ENCODE assay signal across 8 mouse cellular contexts in the genomic region with DNA sequence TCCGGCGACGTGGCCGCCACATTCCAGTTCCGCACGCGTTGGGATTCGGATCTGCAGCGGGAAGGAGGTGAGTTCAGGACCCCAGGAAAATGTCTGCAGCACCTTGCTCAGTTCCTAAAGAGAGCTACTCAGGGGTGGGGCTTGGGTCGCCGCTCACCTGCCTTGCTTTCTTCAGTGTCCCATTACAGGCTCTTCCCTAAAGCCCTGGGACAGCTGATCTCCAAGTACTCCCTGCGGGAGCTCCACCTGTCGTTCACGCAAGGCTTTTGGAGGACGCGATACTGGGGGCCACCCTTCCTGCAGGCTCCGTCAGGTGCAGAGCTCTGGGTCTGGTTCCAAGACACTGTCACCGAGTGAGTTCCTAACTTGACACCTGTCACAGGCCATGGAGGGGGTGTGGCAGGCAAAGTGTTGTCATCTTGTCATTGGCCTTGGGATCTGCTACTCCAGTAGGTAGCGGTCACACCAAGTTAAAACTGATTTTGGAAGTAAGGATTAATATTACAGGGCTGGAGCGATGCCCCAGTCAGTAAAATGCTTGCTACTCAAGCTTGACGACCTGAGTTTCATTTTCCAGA. TPM values are rescaled to one million over a fixed set of nuclear protein-coding genes. Genes with fewer than 3 reads are reported as not detected.
DNase-seq lines count a peak whose midpoint lies in the region; ATAC-seq and TF ChIP-seq lines count a peak whose summit lies in the region.

No protein-coding gene starts in this region.

- no peak for TF ChIP-seq CTCF in liver, postnatal 0 days (IDR thresholded peaks at IDR 0.05; ENCODE audit: low read depth)

- WGBS in heart, embryonic 15.5 days: 4% methylated on average over 21 of the region's 21 CpGs
- 4% methylated on average over 21 of the region's 21 CpGs for WGBS in forebrain, embryonic 14.5 days
- WGBS in liver, postnatal 0 days (ENCODE audit: insufficient replicate concordance): 6% methylated on average over 21 of the region's 21 CpGs

- no peaks in the 10 kb centered on the region for H3K27me3 ChIP-seq in heart, embryonic 15.5 days
- no peaks in the 10 kb centered on the region for H3K27me3 ChIP-seq in forebrain, embryonic 14.5 days (replicated peaks; ENCODE audit: control insufficient read depth, insufficient read depth, low read length)
- H3K27me3 ChIP-seq in liver, postnatal 0 days (ENCODE audit: insufficient read depth, low read length): no peaks in the 10 kb centered on the region

- no peak for TF ChIP-seq EP300 in liver, postnatal 0 days (IDR thresholded peaks at IDR 0.05; ENCODE audit: low read depth)

- peak overlapping the region; percentile 79 for H3K4me3 ChIP-seq in heart, embryonic 15.5 days
- peak overlapping the region; percentile 84 for H3K4me3 ChIP-seq in forebrain, embryonic 14.5 days (ENCODE audit: low read depth, low read length)
- H3K4me3 ChIP-seq in liver, postnatal 0 days (ENCODE audit: low read depth, low read length): peak overlapping the region; percentile 70

- H3K27ac ChIP-seq in heart, embryonic 15.5 days: no peak overlapping the region
- H3K27ac ChIP-seq in forebrain, embryonic 14.5 days (ENCODE audit: low read depth, low read length): 0 out of 2 replicates have a peak overlapping the region, but pooled peaks have one; percentile 36
- H3K27ac ChIP-seq in liver, postnatal 0 days (ENCODE audit: low read depth): no peak overlapping the region

- peak overlapping the region; percentile 86 for H3K4me2 ChIP-seq in heart, embryonic 15.5 days
- H3K4me2 ChIP-seq in forebrain, embryonic 14.5 days (ENCODE audit: low read length): peak overlapping the region; percentile 95
- H3K4me2 ChIP-seq in liver, postnatal 0 days (ENCODE audit: low read depth, low read length): peak overlapping the region; percentile 87

- no peaks in the 10 kb centered on the region for H3K9me3 ChIP-seq in heart, embryonic 15.5 days (replicated peaks)
- no peaks in the 10 kb centered on the region for H3K9me3 ChIP-seq in forebrain, embryonic 14.5 days (replicated peaks; ENCODE audit: control insufficient read depth, low read length)
- H3K9me3 ChIP-seq in liver, postnatal 0 days (ENCODE audit: low read length): no peaks in the 10 kb centered on the region

- intact Hi-C loops in heart, postnatal 36 days (cut with DNase I): loop anchor here (1.0 kb wide), 1 partner anchor 36 kb away; no protein-coding TSS in a partner anchor

- ATAC-seq in heart, embryonic 15.5 days (replicated peaks; ENCODE audit: insufficient number of reproducible peaks, insufficient read depth, low FRiP score, low read depth): peak; percentile 33; the same call in 1 of the 2 replicates
- peak; percentile 51 for ATAC-seq in forebrain, embryonic 14.5 days
- ATAC-seq in liver, postnatal 0 days: peak; percentile 28

- peak overlapping the region; percentile 68 for H3K9ac ChIP-seq in heart, embryonic 15.5 days
- peak overlapping the region; percentile 75 for H3K9ac ChIP-seq in forebrain, embryonic 14.5 days (ENCODE audit: low read length)
- peak overlapping the region; percentile 61 for H3K9ac ChIP-seq in liver, postnatal 0 days (replicated peaks)

- DNase-seq in heart, postnatal 36 days: no peak
- DNase-seq in MN1 (ENCODE audit: low spot score) (peak; percentile 32), adipocyte (ENCODE audit: low spot score) (no peak)
- no peak for DNase-seq in forebrain, embryonic 14.5 days (ENCODE audit: low spot score)
- DNase-seq in liver, postnatal 0 days: peak; percentile 32
- DNase-seq in layer of hippocampus, postnatal 14 days (ENCODE audit: low spot score in 2 of 2): no peak
- DNase-seq in right cerebral cortex, postnatal 10 days (ENCODE audit: low spot score in 2 of 2): no peak

- peaks cover 11% of the 10 kb centered on the region for H3K4me1 ChIP-seq in heart, embryonic 15.5 days (replicated peaks)
- H3K4me1 ChIP-seq in forebrain, embryonic 14.5 days (ENCODE audit: control insufficient read depth, insufficient read depth, low read length): peaks cover 13% of the 10 kb centered on the region
- peaks cover 16% of the 10 kb centered on the region for H3K4me1 ChIP-seq in liver, postnatal 0 days (ENCODE audit: insufficient read depth)

- H3K36me3 ChIP-seq in heart, embryonic 15.5 days: peaks cover 30% of the 10 kb centered on the region
- peaks cover 31% of the 10 kb centered on the region for H3K36me3 ChIP-seq in forebrain, embryonic 14.5 days (ENCODE audit: control insufficient read depth, insufficient read depth, low read length)
- peaks cover 25% of the 10 kb centered on the region for H3K36me3 ChIP-seq in liver, postnatal 0 days (replicated peaks; ENCODE audit: insufficient read depth, low read length)

RNA-seq across cellular contexts. Expression of gene Pigt, which starts 0.5 kb away (rescaled TPM):
- 42.1 and 54.1 TPM in 2 replicates for polyA plus RNA-seq in heart, embryonic 15.5 days (2015; fragmentation: Nextera tagmentation; extraction: Ambion mirVana)
- total RNA-seq in heart, postnatal 36 days (2021): 10 to 100 TPM; 34.2 to 35.6 TPM
- polyA plus RNA-seq in forebrain, embryonic 14.5 days (2014; fragmentation: Nextera tagmentation; extraction: Ambion mirVana): 66.8 and 72.2 TPM in 2 replicates
- 24.3 and 25.1 TPM in 2 replicates for polyA plus RNA-seq in liver, postnatal 0 days (2015; fragmentation: Nextera tagmentation; extraction: Ambion mirVana)
- total RNA-seq in layer of hippocampus, postnatal 14 days (2021): 10 to 100 TPM; 95.2 to 96.5 TPM

RNA-seq across cellular contexts. Expression of gene Dbndd2, which starts 11.9 kb away (rescaled TPM):
- 8.6 and 16.5 TPM in 2 replicates for polyA plus RNA-seq in heart, embryonic 15.5 days (2015; fragmentation: Nextera tagmentation; extraction: Ambion mirVana)
- total RNA-seq in heart, postnatal 36 days (2021): 10 to 100 TPM; 14.3 to 15.8 TPM
- 3.5 and 4.9 TPM in 2 replicates for polyA plus RNA-seq in forebrain, embryonic 14.5 days (2014; fragmentation: Nextera tagmentation; extraction: Ambion mirVana)
- polyA plus RNA-seq in liver, postnatal 0 days (2015; fragmentation: Nextera tagmentation; extraction: Ambion mirVana): 2.7 TPM in 2 replicates
- total RNA-seq in layer of hippocampus, postnatal 14 days (2021): 10 to 100 TPM; 87.6 to 88.0 TPM

RNA-seq across cellular contexts. Expression of gene Trp53tg5, which starts 24.3 kb away (rescaled TPM):
- not detected in 2 replicates for polyA plus RNA-seq in heart, embryonic 15.5 days (2015; fragmentation: Nextera tagmentation; extraction: Ambion mirVana)
- not detected for total RNA-seq in heart, postnatal 36 days (2021)
- not detected in 2 replicates for polyA plus RNA-seq in forebrain, embryonic 14.5 days (2014; fragmentation: Nextera tagmentation; extraction: Ambion mirVana)
- polyA plus RNA-seq in liver, postnatal 0 days (2015; fragmentation: Nextera tagmentation; extraction: Ambion mirVana): not detected in 2 replicates
- not detected for total RNA-seq in layer of hippocampus, postnatal 14 days (2021)

RNA-seq across cellular contexts. Expression of gene Gm20458, which starts 37.0 kb away (rescaled TPM):
- 10.5 and 13.5 TPM in 2 replicates for polyA plus RNA-seq in heart, embryonic 15.5 days (2015; fragmentation: Nextera tagmentation; extraction: Ambion mirVana)
- total RNA-seq in heart, postnatal 36 days (2021): 1 to 10 TPM; 7.6 to 7.7 TPM
- 6.2 and 8.9 TPM in 2 replicates for polyA plus RNA-seq in forebrain, embryonic 14.5 days (2014; fragmentation: Nextera tagmentation; extraction: Ambion mirVana)
- polyA plus RNA-seq in liver, postnatal 0 days (2015; fragmentation: Nextera tagmentation; extraction: Ambion mirVana): 5.8 and 6.1 TPM in 2 replicates
- total RNA-seq in layer of hippocampus, postnatal 14 days (2021): 10 to 100 TPM; 12.7 to 18.8 TPM

RNA-seq across cellular contexts. Expression of gene Sys1, which starts 41.0 kb away (rescaled TPM):
- polyA plus RNA-seq in heart, embryonic 15.5 days (2015; fragmentation: Nextera tagmentation; extraction: Ambion mirVana): 32.0 and 40.4 TPM in 2 replicates
- total RNA-seq in heart, postnatal 36 days (2021): 10 to 100 TPM; 23.0 to 24.6 TPM
- polyA plus RNA-seq in forebrain, embryonic 14.5 days (2014; fragmentation: Nextera tagmentation; extraction: Ambion mirVana): 76.3 and 86.6 TPM in 2 replicates
- 43.5 and 46.2 TPM in 2 replicates for polyA plus RNA-seq in liver, postnatal 0 days (2015; fragmentation: Nextera tagmentation; extraction: Ambion mirVana)
- 10 to 100 TPM; 39.1 to 44.7 TPM for total RNA-seq in layer of hippocampus, postnatal 14 days (2021)

Comparison
In these comparisons a context has a peak if more than half of its experiments do, and no peak if none do; other contexts are left out.
1. DNase-seq: peak in MN1 (single experiment) and liver, postnatal 0 days (single experiment); none in heart, postnatal 36 days (0 of 2), forebrain, embryonic 14.5 days (single experiment), adipocyte (single experiment), layer of hippocampus, postnatal 14 days (0 of 2) and right cerebral cortex, postnatal 10 days (0 of 2).
2. Peak in every context shown above with its lines, with median percentiles within 50 percentile points of each other: ATAC-seq, H3K4me2 ChIP-seq, H3K4me3 ChIP-seq and H3K9ac ChIP-seq.